Mouse (Mus musculus) Patski (cell line): ENCODE data around the gene Astn2. TPM values are rescaled to one million over a fixed set of nuclear protein-coding genes. Genes with fewer than 3 reads are reported as not detected.

ENCODE experiments used
- ATAC-seq: fragments of 100-300 bp; one replicate; pipeline ENCODE4 v1.8.0; 2021
- CTCF ChIA-PET: fragments of 350-600 bp; sonication (Branson Sonifier 250); formaldehyde crosslinking; loops from one replicate; lab custom pipeline; 2022; ENCODE audit warnings: inconsistent platforms; lab: Charles Lee
- POLR2A ChIA-PET: fragments of 350-600 bp; sonication (Branson Sonifier 250); formaldehyde crosslinking; loops from one replicate; lab custom pipeline; 2022; ENCODE audit warnings: antibody characterized with exemption, inconsistent platforms; lab: Charles Lee
- DNase-seq: peaks from one replicate; pipeline ENCODE4 v3.0.0-alpha.2; 2011; ENCODE audit warnings: low read depth, low spot score
- H3K27me3 ChIP-seq: fragments of 371-371 bp; one replicate; pipeline ENCODE4 v1.5.1; 2021
- CTCF ChIP-seq: fragments of 100-300 bp; IDR thresholded peaks from one replicate; pipeline ENCODE4 v1.5.1; 2021
- in situ Hi-C: fragments of 300-500 bp; cut with MboI; formaldehyde crosslinking; loops from 3 replicates; pipeline ENCODE4 v1.11.1; 2018; ENCODE audit warnings: low pct_unique_long_range_greater_than_20kb, mixed read lengths
- polyA plus RNA-seq: library from polyadenylated mRNA; unstranded; gene quantifications from one replicate; pipeline ENCODE4 v1.2.3, GENCODE M21; 2021

The Astn2 gene
- polyA plus RNA-seq, 1 experiment from 2014 or later = 0.19 TPM

- in situ Hi-C loops = no loop called here
- ATAC-seq (no peak), DNase-seq (no peak)
- H3K27me3 ChIP-seq = no peaks in the 10 kb centered on the region
- CTCF ChIA-PET = no interaction called here
- TF ChIP-seq CTCF = no peak
- POLR2A ChIA-PET = no interaction called here
These were observed 590.3 kb downstream of the Astn2 start for GRCm38 (mm10) chr4:65814176-65814535.

GRCm38 (mm10) chr4:65813500-65814175 lies 590.8 kb downstream of the Astn2 start:
- no peak for ATAC-seq
- in situ Hi-C loops = no loop called here
- DNase-seq = no peak

GRCm38 (mm10) chr4:65807341-65807740 lies 597.1 kb downstream of the Astn2 start:
- no peaks in the 10 kb centered on the region for H3K27me3 ChIP-seq
- ATAC-seq = no peak
- in situ Hi-C loops = no loop called here
- no peak for DNase-seq
- CTCF ChIA-PET = no interaction called here
- POLR2A ChIA-PET = no interaction called here
- TF ChIP-seq CTCF = no peak

More at GRCm38 (mm10) chr4:65813500-65814175, 590.8 kb downstream of the Astn2 start:
- TF ChIP-seq CTCF = no peak
- POLR2A ChIA-PET = no interaction called here
- CTCF ChIA-PET = no interaction called here
- no peaks in the 10 kb centered on the region for H3K27me3 ChIP-seq

- H3K27me3 ChIP-seq = no peaks in the 10 kb centered on the region
- CTCF ChIA-PET = interaction anchor here (1.1 kb wide), 1 partner anchor 10 kb away, joined by 3 read pairs; no protein-coding TSS in a partner anchor
- TF ChIP-seq CTCF = no peak
- POLR2A ChIA-PET = no interaction called here
- ATAC-seq = no peak
- in situ Hi-C loops = no loop called here
- DNase-seq = no peak
These were observed 603.2 kb downstream of the Astn2 start for GRCm38 (mm10) chr4:65801204-65801603.

GRCm38 (mm10) chr4:65791051-65791450 lies 613.4 kb downstream of the Astn2 start:
- CTCF ChIA-PET = interaction anchor here (0.8 to 1.1 kb wide), 2 partner anchors 10 to 22 kb away, joined by 3 read pairs; no protein-coding TSS in a partner anchor
- peak; percentile 47 for TF ChIP-seq CTCF
- POLR2A ChIA-PET = no interaction called here
- ATAC-seq (no peak), DNase-seq (no peak)
- no peaks in the 10 kb centered on the region for H3K27me3 ChIP-seq
- in situ Hi-C loops = loop anchor here (5.0 kb wide), 1 partner anchor 139 kb away; no protein-coding TSS in a partner anchor

- in situ Hi-C loops = no loop called here
- CTCF ChIA-PET = interaction anchor here (0.9 kb wide), 1 partner anchor 30 kb away, joined by 3 read pairs; no protein-coding TSS in a partner anchor
- ATAC-seq (no peak), DNase-seq (peak; percentile 13)
- no peak for TF ChIP-seq CTCF
- H3K27me3 ChIP-seq = no peaks in the 10 kb centered on the region
- POLR2A ChIA-PET = no interaction called here
These were observed 630.9 kb downstream of the Astn2 start for GRCm38 (mm10) chr4:65773368-65774010.

GRCm38 (mm10) chr4:65770952-65771351 lies 633.5 kb downstream of the Astn2 start:
- ChIA-PET POLR2A (no interaction called here), CTCF (no interaction called here)
- no peak for TF ChIP-seq CTCF
- no peak for ATAC-seq
- H3K27me3 ChIP-seq = no peaks in the 10 kb centered on the region
- DNase-seq = no peak
- in situ Hi-C loops = no loop called here

GRCm38 (mm10) chr4:65767919-65768318 lies 636.5 kb downstream of the Astn2 start:
- no peak for DNase-seq
- ChIA-PET CTCF (no interaction called here), POLR2A (no interaction called here)
- no peak for TF ChIP-seq CTCF
- ATAC-seq = no peak
- no peaks in the 10 kb centered on the region for H3K27me3 ChIP-seq
- in situ Hi-C loops = no loop called here

GRCm38 (mm10) chr4:65767431-65767830 lies 637.0 kb downstream of the Astn2 start:
- no peaks in the 10 kb centered on the region for H3K27me3 ChIP-seq
- ATAC-seq (no peak), DNase-seq (no peak)
- in situ Hi-C loops = no loop called here
- no peak for TF ChIP-seq CTCF
- ChIA-PET POLR2A (no interaction called here), CTCF (no interaction called here)

GRCm38 (mm10) chr4:65765312-65765711 lies 639.1 kb downstream of the Astn2 start:
- TF ChIP-seq CTCF = no peak

GRCm38 (mm10) chr4:65764275-65764674 lies 640.1 kb downstream of the Astn2 start:
- no peak for ATAC-seq
- no peaks in the 10 kb centered on the region for H3K27me3 ChIP-seq
- in situ Hi-C loops = no loop called here
- DNase-seq = no peak
- POLR2A ChIA-PET = no interaction called here
- TF ChIP-seq CTCF = no peak
- CTCF ChIA-PET = interaction anchor here (1.2 kb wide), 1 partner anchor 12 kb away, joined by 3 read pairs; no protein-coding TSS in a partner anchor

More at GRCm38 (mm10) chr4:65765312-65765711, 639.1 kb downstream of the Astn2 start:
- in situ Hi-C loops = no loop called here
- no peaks in the 10 kb centered on the region for H3K27me3 ChIP-seq
- POLR2A ChIA-PET = no interaction called here
- CTCF ChIA-PET = no interaction called here
- ATAC-seq = no peak
- no peak for DNase-seq
